8 mouse cellular contexts compared by ENCODE assay signal in genomic region chr4:43630030-43630581, GRCm38 (mm10). TPM values are rescaled to one million over a fixed set of nuclear protein-coding genes. Genes with fewer than 3 reads are reported as not detected.
DNase-seq lines count a peak whose midpoint lies in the region; ATAC-seq and TF ChIP-seq lines count a peak whose summit lies in the region.

No protein-coding gene starts in this region.

- intact Hi-C loops in heart, postnatal 36 days (cut with DNase I) = loop anchor here (1.0 to 2.0 kb wide), 3 partner anchors 40 to 231 kb away; no protein-coding TSS in a partner anchor

- no peak overlapping the region for H3K27ac ChIP-seq in ES-E14 (ENCODE audit: insufficient read depth, low read depth, low read length, poor library complexity, severe bottlenecking)
- peak overlapping the region; percentile 72 for H3K27ac ChIP-seq in forebrain, postnatal 0 days (ENCODE audit: low read depth, low read length)

- no peaks in the 10 kb centered on the region for H3K9me3 ChIP-seq in ES-E14 (ENCODE audit: control insufficient read depth, insufficient read depth, low read depth, low read length)
- no peaks in the 10 kb centered on the region for H3K9me3 ChIP-seq in forebrain, postnatal 0 days (ENCODE audit: low read length)

- no peaks in the 10 kb centered on the region for H3K36me3 ChIP-seq in ES-E14 (ENCODE audit: control insufficient read depth, insufficient read depth, low read length, poor library complexity, severe bottlenecking)
- H3K36me3 ChIP-seq in forebrain, postnatal 0 days (ENCODE audit: insufficient read depth) = no peaks in the 10 kb centered on the region

- peak; percentile 79 for DNase-seq in ES-E14 (ENCODE audit: low read depth, low spot score)
- peak; percentile 89 for DNase-seq in cerebellum, adult 11-12 months
- DNase-seq in forebrain, postnatal 0 days = peak; percentile 94
- DNase-seq in heart, postnatal 36 days = peak; percentile 79 to 84
- DNase-seq in layer of hippocampus, adult 18-20 months (ENCODE audit: low spot score in 2 of 2) = peak; percentile 73 to 96
- peak; percentile 80 to 88 for DNase-seq in lung, adult 18-20 months
- peak; percentile 74 for DNase-seq in thymus, postnatal 0 days (ENCODE audit: low spot score)

- ATAC-seq in forebrain, postnatal 0 days = peak; percentile 81
- peak; percentile 60; the same call in 1 of the 2 replicates for ATAC-seq in neutrophil, adult 5-6 weeks (ENCODE audit: extremely low read depth, insufficient number of reproducible peaks, low FRiP score, poor library complexity, severe bottlenecking)

- in situ Hi-C loops in ES-E14 (cut with MboI; ENCODE audit: low sequenced_read_pairs in 2 of 2, unreplicated experiment in 2 of 2) = no loop called here

- TF ChIP-seq CTCF in forebrain, postnatal 0 days (IDR thresholded peaks at IDR 0.05; ENCODE audit: low read depth) = peak; percentile 91

- peak overlapping the region; percentile 28; the same call in 1 of the 2 replicates for H3K4me2 ChIP-seq in forebrain, postnatal 0 days (ENCODE audit: low read depth)

- peaks cover 0 to 13% of the 10 kb centered on the region in 2 experiments; a peak in 1 of 4 replicates for H3K4me1 ChIP-seq in ES-E14 (ENCODE audit: control insufficient read depth in 2 of 2, insufficient read depth in 2 of 2, low read length in 2 of 2, poor library complexity in 1 of 2)
- peaks cover 23% of the 10 kb centered on the region for H3K4me1 ChIP-seq in forebrain, postnatal 0 days (ENCODE audit: insufficient read depth)

- 2% methylated on average over 5 of the region's 5 CpGs for WGBS in forebrain, postnatal 0 days

- H3K27me3 ChIP-seq in forebrain, postnatal 0 days (ENCODE audit: insufficient read depth, low read length) = no peaks in the 10 kb centered on the region

- H3K4me3 ChIP-seq in ES-E14 (ENCODE audit: insufficient read depth in 1 of 2, low read depth in 1 of 2, low read length in 2 of 2, poor library complexity in 1 of 2, severe bottlenecking in 1 of 2) = no peak overlapping the region
- H3K4me3 ChIP-seq in forebrain, postnatal 0 days (ENCODE audit: low read depth, low read length) = no peak overlapping the region

- H3K9ac ChIP-seq in ES-E14 (ENCODE audit: insufficient read depth, low read depth, low read length, poor library complexity, severe bottlenecking) = no peak overlapping the region
- no peak overlapping the region; the same call in 1 of the 2 replicates for H3K9ac ChIP-seq in forebrain, postnatal 0 days

TF ChIP-seq in ES-E14, 5 proteins besides CTCF, POLR2A, EP300 and RAD21:
- TF ChIP-seq ZC3H11A (IDR thresholded peaks at IDR 0.05; ENCODE audit: borderline replicate concordance, low read depth, low read length) (peak; percentile 20; the same call in 1 of the 2 replicates), HCFC1 (IDR thresholded peaks at IDR 0.05; ENCODE audit: borderline replicate concordance, insufficient read depth, low read length) (no peak), ZNF384 (IDR thresholded peaks at IDR 0.05; ENCODE audit: low read depth, low read length) (no peak), CHD2 (IDR thresholded peaks at IDR 0.05; ENCODE audit: low read depth, low read length) (no peak), MAFK (IDR thresholded peaks at IDR 0.05; ENCODE audit: insufficient read depth, low read depth, low read length) (no peak)

RNA-seq across cellular contexts. Expression of gene Npr2, which starts 1.6 kb away (rescaled TPM):
- total RNA-seq in ES-E14 (2012; rRNA removed) = 2.4 and 7.1 TPM in 2 replicates
- 28.2 and 35.3 TPM in 2 replicates for total RNA-seq in forebrain, postnatal 0 days (2014; rRNA removed)
- 7.9 and 9.1 TPM in 2 replicates for polyA plus RNA-seq in forebrain, postnatal 0 days (2015; fragmentation: Nextera tagmentation; extraction: Ambion mirVana)
- 10 to 100 TPM; 44.2 to 46.5 TPM for total RNA-seq in heart, postnatal 36 days (2021)
- 10 to 100 TPM; 47.2 to 52.7 TPM for total RNA-seq in layer of hippocampus, adult 18-20 months (2021)
- 0.35 and 0.37 TPM in 2 replicates for total RNA-seq in neutrophil, adult 5-6 weeks (2017)
- 0.75 and 0.91 TPM in 2 replicates for polyA plus RNA-seq in thymus, postnatal 0 days (2015; fragmentation: Nextera tagmentation; extraction: Ambion mirVana)

RNA-seq across cellular contexts. Expression of gene Spag8, which starts 23.3 kb away (rescaled TPM):
- total RNA-seq in ES-E14 (2012; rRNA removed) = 0.27 and 0.58 TPM in 2 replicates
- 5.8 and 6.1 TPM in 2 replicates for total RNA-seq in forebrain, postnatal 0 days (2014; rRNA removed)
- 6.0 and 9.1 TPM in 2 replicates for polyA plus RNA-seq in forebrain, postnatal 0 days (2015; fragmentation: Nextera tagmentation; extraction: Ambion mirVana)
- not detected for total RNA-seq in heart, postnatal 36 days (2021)
- total RNA-seq in layer of hippocampus, adult 18-20 months (2021) = 1 to 10 TPM; 1.4 to 2.3 TPM
- 0.23 and 0.86 TPM in 2 replicates for total RNA-seq in neutrophil, adult 5-6 weeks (2017)
- polyA plus RNA-seq in thymus, postnatal 0 days (2015; fragmentation: Nextera tagmentation; extraction: Ambion mirVana) = 0.14 and 0.66 TPM in 2 replicates

RNA-seq across cellular contexts. Expression of gene Hint2, which starts 26.2 kb away (rescaled TPM):
- total RNA-seq in ES-E14 (2012; rRNA removed) = 46.0 and 72.9 TPM in 2 replicates
- total RNA-seq in forebrain, postnatal 0 days (2014; rRNA removed) = 53.6 and 61.9 TPM in 2 replicates
- polyA plus RNA-seq in forebrain, postnatal 0 days (2015; fragmentation: Nextera tagmentation; extraction: Ambion mirVana) = 80.0 and 101 TPM in 2 replicates
- total RNA-seq in heart, postnatal 36 days (2021) = 100 to 1,000 TPM; 131 to 152 TPM
- total RNA-seq in layer of hippocampus, adult 18-20 months (2021) = 10 to 100 TPM; 31.3 to 36.7 TPM
- 5.1 and 21.5 TPM in 2 replicates for total RNA-seq in neutrophil, adult 5-6 weeks (2017)
- polyA plus RNA-seq in thymus, postnatal 0 days (2015; fragmentation: Nextera tagmentation; extraction: Ambion mirVana) = 74.1 and 74.7 TPM in 2 replicates

RNA-seq across cellular contexts. Expression of gene Tmem8b, which starts 38.7 kb away (rescaled TPM):
- total RNA-seq in ES-E14 (2012; rRNA removed) = 1.4 and 1.9 TPM in 2 replicates
- 21.3 and 27.4 TPM in 2 replicates for total RNA-seq in forebrain, postnatal 0 days (2014; rRNA removed)
- 8.2 and 14.1 TPM in 2 replicates for polyA plus RNA-seq in forebrain, postnatal 0 days (2015; fragmentation: Nextera tagmentation; extraction: Ambion mirVana)
- total RNA-seq in heart, postnatal 36 days (2021) = 10 to 100 TPM; 17.8 to 20.3 TPM
- total RNA-seq in layer of hippocampus, adult 18-20 months (2021) = 10 to 100 TPM; 68.2 to 72.1 TPM
- total RNA-seq in neutrophil, adult 5-6 weeks (2017) = 0.47 and 0.49 TPM in 2 replicates
- polyA plus RNA-seq in thymus, postnatal 0 days (2015; fragmentation: Nextera tagmentation; extraction: Ambion mirVana) = 0.76 and 1.1 TPM in 2 replicates

RNA-seq across cellular contexts. Expression of gene Fam221b, which starts 38.8 kb away (rescaled TPM):
- total RNA-seq in ES-E14 (2012; rRNA removed) = 9.3 and 13.3 TPM in 2 replicates
- total RNA-seq in forebrain, postnatal 0 days (2014; rRNA removed) = 0.08 TPM in 1 of 2 replicates, not detected in the other
- polyA plus RNA-seq in forebrain, postnatal 0 days (2015; fragmentation: Nextera tagmentation; extraction: Ambion mirVana) = 1.6 TPM in 2 replicates
- under 1 TPM; 0.24 to 0.31 TPM for total RNA-seq in heart, postnatal 36 days (2021)
- total RNA-seq in layer of hippocampus, adult 18-20 months (2021) = 1 to 10 TPM; 1.5 to 1.8 TPM
- total RNA-seq in neutrophil, adult 5-6 weeks (2017) = 0.61 and 0.93 TPM in 2 replicates
- polyA plus RNA-seq in thymus, postnatal 0 days (2015; fragmentation: Nextera tagmentation; extraction: Ambion mirVana) = 3.2 and 3.3 TPM in 2 replicates
